Mouse (Mus musculus) B cell, adult 62 days (primary cell): Measurements from ENCODE around the gene Usp25. TPM values are rescaled to one million over a fixed set of nuclear protein-coding genes. Genes with fewer than 3 reads are reported as not detected.

Experiments used
- total RNA-seq: library from RNA; stranded (reverse); gene quantifications from 4 replicates; pipeline ENCODE4 v1.2.4, GENCODE M21; 2023

The Usp25 gene
- total RNA-seq: 83.0 to 91.5 TPM (median 87.3 TPM) in 4 replicates

GRCm38 (mm10) chr16:77013427-77014320, at the start of gene Usp25:
Gene Usp25, plus strand, starts transcription at chr16:77013706.

